Mouse (Mus musculus) forebrain, embryonic 16.5 days (tissue): ENCODE measurements around the gene Ube2dnl1. TPM values are rescaled to one million over a fixed set of nuclear protein-coding genes. Genes with fewer than 3 reads are reported as not detected.

Experiments
- ATAC-seq: fragments of 200-750 bp; cut with Nextera tagmentation; 2 replicates; pipeline ENCODE4 v1.8.0; 2017; ENCODE audit warnings: mild to moderate bottlenecking, moderate library complexity
- H3K27ac ChIP-seq: fragments of 300-500 bp; sonication (generic); 2 replicates; pipeline ENCODE4 v1.5.1; 2014; ENCODE audit warnings: low read length, control low read depth
- H3K27me3 ChIP-seq: fragments of 300-500 bp; sonication (generic); replicated peaks from 2 replicates; pipeline ENCODE4 v1.6.1; 2014; ENCODE audit warnings: low read length; ENCODE audit not compliant: control insufficient read depth, insufficient read depth
- H3K36me3 ChIP-seq: fragments of 300-500 bp; sonication (generic); 2 replicates; pipeline ENCODE4 v1.6.1; 2014; ENCODE audit not compliant: control insufficient read depth, insufficient read depth
- H3K4me1 ChIP-seq: fragments of 300-500 bp; sonication (generic); replicated peaks from 2 replicates; pipeline ENCODE4 v1.6.1; 2014; ENCODE audit warnings: low read length; ENCODE audit not compliant: control insufficient read depth, insufficient read depth
- H3K4me2 ChIP-seq: fragments of 300-500 bp; sonication (generic); 2 replicates; pipeline ENCODE4 v1.6.1; 2014; ENCODE audit warnings: mild to moderate bottlenecking, low read length, control low read depth
- H3K4me3 ChIP-seq: fragments of 300-500 bp; sonication (generic); replicated peaks from 2 replicates; pipeline ENCODE4 v1.5.1; 2014; ENCODE audit warnings: mild to moderate bottlenecking, low read length, control low read depth
- H3K9ac ChIP-seq: fragments of 300-500 bp; sonication (generic); replicated peaks from 2 replicates; pipeline ENCODE4 v1.6.1; 2014; ENCODE audit warnings: low read depth, low read length, control low read depth
- H3K9me3 ChIP-seq: fragments of 300-500 bp; sonication (generic); 2 replicates; pipeline ENCODE4 v1.6.1; 2016; ENCODE audit warnings: low read length; ENCODE audit not compliant: control insufficient read depth
- WGBS: fragments of 180-500 bp; shearing (Covaris S2); extraction: QIAGEN DNeasy Blood & Tissue Kit; methylation state at CpG from one replicate; pipeline ENCODE4 v1.1.7; 2014; 5-methylcytosine and 5-hydroxymethylcytosine counted together
- polyA plus RNA-seq: library from polyadenylated mRNA; unstranded; fragments of >200 nt; fragmentation: Nextera tagmentation; extraction: Ambion mirVana; gene quantifications from 2 replicates; pipeline ENCODE4 v1.2.1, GENCODE M21; 2015

The Ube2dnl1 gene
- polyA plus RNA-seq, result not detected in 2 replicates

DNA sequence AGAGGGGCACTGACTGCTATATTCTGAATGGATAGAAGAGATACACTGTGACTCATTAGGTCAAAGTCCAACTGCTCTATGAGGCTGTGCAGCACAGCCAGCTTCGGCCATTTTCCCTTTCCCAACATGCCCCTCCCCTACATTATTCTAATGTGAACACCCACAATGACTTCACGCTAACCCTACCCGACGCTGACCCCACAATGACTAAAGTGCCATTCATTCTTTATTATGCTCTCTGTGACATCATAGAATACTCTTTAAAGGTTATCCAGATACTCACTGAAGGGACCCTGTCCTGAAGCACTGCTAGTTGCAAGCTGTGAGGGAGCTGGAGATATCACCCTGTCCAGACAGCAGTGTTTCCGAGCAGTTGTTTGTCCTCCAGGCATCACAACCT is at the start of gene Ube2dnl1:
Gene Ube2dnl1, plus strand, starts transcription at position 301 of the 400 bp plus-strand sequence.
- Histone ChIP-seq H3K27ac (no peak within 1 kb of the TSS), H3K36me3 (no peaks in the 10 kb centered on the region), H3K9me3 (no peaks in the 10 kb centered on the region), H3K4me2 (no peak within 1 kb of the TSS), H3K4me3 (no peak within 1 kb of the TSS), H3K27me3 (no peaks in the 10 kb centered on the region), H3K9ac (no peak within 1 kb of the TSS), H3K4me1 (no peaks in the 10 kb centered on the region)
- 79% methylated on average over 5 of the region's 5 CpGs for WGBS
- no peak for ATAC-seq

DNA sequence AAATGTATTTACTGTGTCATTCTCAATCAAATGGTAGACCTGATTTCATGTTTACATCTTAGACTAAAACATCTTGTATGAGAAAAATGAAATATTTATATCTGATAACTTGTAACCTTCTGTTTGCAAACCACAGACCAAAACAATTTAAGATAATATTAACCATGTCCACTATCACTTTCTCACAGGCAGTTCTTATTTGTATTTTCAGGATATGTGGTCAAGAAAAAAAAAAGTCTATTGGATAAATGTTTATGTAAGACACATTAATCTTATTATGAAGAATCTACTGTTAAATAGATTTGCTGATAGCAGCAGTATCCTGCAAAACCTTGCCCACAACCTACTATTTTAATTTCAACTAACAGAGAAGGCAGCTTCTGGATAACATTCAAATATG is 9.3 kb upstream of the Ube2dnl1 start:
- H3K9me3 ChIP-seq, result no peaks in the 10 kb centered on the region
- H3K4me3 ChIP-seq, result no peak overlapping the region
- no peaks in the 10 kb centered on the region for H3K36me3 ChIP-seq
- no peak overlapping the region for H3K27ac ChIP-seq
- ATAC-seq, result no peak
- no peaks in the 10 kb centered on the region for H3K27me3 ChIP-seq
- H3K4me1 ChIP-seq, result no peaks in the 10 kb centered on the region
- no peak overlapping the region for H3K4me2 ChIP-seq
- no peak overlapping the region for H3K9ac ChIP-seq

DNA sequence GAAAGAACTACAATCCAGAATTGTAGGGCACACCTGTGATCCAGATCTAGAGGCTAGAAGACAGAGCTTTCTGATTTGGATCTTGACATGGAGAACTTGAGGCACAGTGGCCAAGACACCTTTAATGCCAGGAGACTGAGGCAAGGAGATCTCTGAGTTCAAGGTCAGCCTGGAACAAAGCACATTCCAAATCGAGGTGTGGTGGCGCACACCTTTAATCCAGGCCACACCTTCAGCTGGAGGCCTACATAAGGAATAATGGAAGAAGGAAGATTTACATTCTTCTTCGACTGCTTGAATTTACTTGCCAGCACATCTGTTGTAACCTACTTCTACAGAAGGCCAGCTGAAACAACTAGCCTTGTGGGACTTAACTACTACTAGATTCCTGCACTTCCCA is 7.3 kb upstream of the Ube2dnl1 start:
- ATAC-seq, result no peak
- no peak overlapping the region for H3K9ac ChIP-seq
- H3K36me3 ChIP-seq, result no peaks in the 10 kb centered on the region
- no peaks in the 10 kb centered on the region for H3K9me3 ChIP-seq
- H3K4me1 ChIP-seq, result no peaks in the 10 kb centered on the region
- H3K27ac ChIP-seq, result no peak overlapping the region
- WGBS, result 84% methylated on average over 3 of the region's 3 CpGs
- no peak overlapping the region for H3K4me2 ChIP-seq
- no peaks in the 10 kb centered on the region for H3K27me3 ChIP-seq
- H3K4me3 ChIP-seq, result no peak overlapping the region

DNA sequence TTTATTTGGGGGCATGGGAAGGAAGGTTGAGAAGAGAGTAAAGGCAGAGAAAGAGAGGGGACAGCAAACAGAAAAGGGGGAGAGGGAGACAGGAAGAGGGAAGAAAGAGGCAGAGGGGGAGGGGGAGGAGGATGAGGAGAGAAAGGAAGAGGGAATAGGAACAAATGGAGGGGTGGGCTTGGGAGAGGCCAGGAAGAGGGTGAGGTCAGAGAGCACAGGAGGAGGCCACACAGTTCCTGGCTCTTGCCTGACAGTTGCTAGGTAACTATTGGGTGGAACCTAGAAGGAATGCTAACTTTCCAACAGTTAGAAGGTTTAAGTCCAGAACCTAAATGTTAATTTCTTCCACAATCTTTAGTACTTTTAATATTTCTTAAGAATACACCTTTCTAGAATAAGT is 1.4 kb upstream of the Ube2dnl1 start:
- no peak for ATAC-seq
- no peaks in the 10 kb centered on the region for H3K9me3 ChIP-seq

DNA sequence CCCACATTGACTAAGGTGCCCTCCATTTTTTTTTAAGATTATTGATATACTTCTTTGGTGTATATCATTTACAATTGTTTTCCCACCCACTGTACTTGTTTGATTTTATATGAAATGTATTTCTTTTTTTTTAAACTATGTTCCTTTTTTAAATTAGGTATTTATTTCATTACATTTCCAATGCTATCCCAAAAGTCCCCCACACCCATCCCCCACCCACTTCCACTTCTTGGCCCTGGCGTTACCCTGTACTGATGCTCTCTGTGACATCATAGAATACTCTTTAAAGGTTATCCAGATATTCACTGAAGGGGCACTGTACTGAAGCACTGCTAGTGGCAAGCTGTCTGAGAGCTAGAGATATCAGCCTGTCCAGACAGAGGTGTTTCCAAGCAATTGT is 2.5 kb downstream of the Ube2dnl1 start, which contains the start of gene Ube2dnl2:
Gene Ube2dnl2, plus strand, starts transcription at position 301 of the 400 bp plus-strand sequence.
- no peaks in the 10 kb centered on the region for H3K9me3 ChIP-seq
- H3K4me3 ChIP-seq, result no peak within 1 kb of the TSS
- no peak for ATAC-seq
- H3K27me3 ChIP-seq, result no peaks in the 10 kb centered on the region
- no peak within 1 kb of the TSS for H3K27ac ChIP-seq
- H3K36me3 ChIP-seq, result no peaks in the 10 kb centered on the region
- no peak within 1 kb of the TSS for H3K9ac ChIP-seq
- no peak within 1 kb of the TSS for H3K4me2 ChIP-seq
- 95% methylated on average over 1 of the region's 1 CpGs for WGBS
- no peaks in the 10 kb centered on the region for H3K4me1 ChIP-seq

More for the DNA sequence above, 1.4 kb upstream of the Ube2dnl1 start:
- Histone ChIP-seq H3K4me1 (no peaks in the 10 kb centered on the region), H3K36me3 (no peaks in the 10 kb centered on the region), H3K4me3 (no peak overlapping the region), H3K27ac (no peak overlapping the region), H3K4me2 (no peak overlapping the region), H3K27me3 (no peaks in the 10 kb centered on the region), H3K9ac (no peak overlapping the region)

DNA sequence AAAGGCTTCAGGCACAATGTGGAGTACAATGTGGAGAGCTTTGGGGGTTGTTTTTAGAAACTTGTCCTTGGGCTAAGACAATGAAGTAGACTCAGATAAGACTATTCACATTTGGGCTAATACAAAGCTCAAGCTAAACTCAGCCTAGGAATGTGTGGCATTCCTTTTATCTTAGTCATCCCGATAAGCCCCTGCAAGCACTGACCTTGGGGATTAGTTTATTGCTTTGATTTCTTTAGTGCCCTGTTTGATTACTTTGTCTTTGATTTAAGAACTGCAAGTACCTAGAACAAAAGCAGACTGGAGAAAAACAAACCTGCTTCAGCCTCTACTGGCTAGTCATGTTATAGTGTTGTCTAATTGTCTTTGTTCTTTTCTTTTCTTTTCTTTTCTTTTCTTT is 50.3 kb downstream of the Ube2dnl1 start:
- 37% methylated on average over 1 of the region's 1 CpGs for WGBS
- Histone ChIP-seq H3K4me1 (no peaks in the 10 kb centered on the region), H3K9me3 (no peaks in the 10 kb centered on the region), H3K27me3 (no peaks in the 10 kb centered on the region), H3K27ac (no peak overlapping the region), H3K9ac (no peak overlapping the region), H3K36me3 (no peaks in the 10 kb centered on the region), H3K4me3 (no peak overlapping the region), H3K4me2 (no peak overlapping the region)
- no peak for ATAC-seq

Other genes with a start within 250 kb of the Ube2dnl1 start
- not detected in 2 replicates for gene Ube2dnl2, start 2.6 kb downstream of the Ube2dnl1 start, polyA plus RNA-seq